Mouse (Mus musculus) c-Kit-positive CD71-negative TER-119-negative erythroid progenitor cells, embryonic 14.5 days (primary cell): ENCODE data around the gene Sept12.
A peak's percentile ranks its signal among the peaks of the same experiment; 100 is the strongest.

Source experiments
- DNase-seq: peaks from one replicate; pipeline ENCODE4 v3.0.0-alpha.2; 2013; ENCODE audit warnings: low read depth

Gene Sept12

GRCm38 (mm10) chr16:4974521-4974920, 23.1 kb downstream of the Sept12 start:
- DNase-seq = no peak

- DNase-seq = no peak
These were observed 26.0 kb downstream of the Sept12 start for GRCm38 (mm10) chr16:4971626-4972025.

GRCm38 (mm10) chr16:4969055-4969843, 28.4 kb downstream of the Sept12 start:
- no peak for DNase-seq

- no peak for DNase-seq
These were observed 29.2 kb downstream of the Sept12 start for GRCm38 (mm10) chr16:4968426-4968825.

- DNase-seq = no peak
These were observed 32.1 kb downstream of the Sept12 start for GRCm38 (mm10) chr16:4965392-4966129.

- no peak for DNase-seq
These were observed 32.8 kb downstream of the Sept12 start for GRCm38 (mm10) chr16:4964731-4965391.

- DNase-seq = peak; percentile 87
These were observed 33.6 kb downstream of the Sept12 start, which contains the start of gene Anks3 for GRCm38 (mm10) chr16:4963797-4964709. Gene Anks3, minus strand, starts transcription at chr16:4964205.

- DNase-seq = no peak
These were observed 34.3 kb downstream of the Sept12 start for GRCm38 (mm10) chr16:4963346-4963745.

GRCm38 (mm10) chr16:4960260-4960659, 37.4 kb downstream of the Sept12 start:
- no peak for DNase-seq

GRCm38 (mm10) chr16:4957446-4957845, 40.2 kb downstream of the Sept12 start:
- no peak for DNase-seq

GRCm38 (mm10) chr16:4956609-4957008, 41.0 kb downstream of the Sept12 start:
- no peak for DNase-seq

- no peak for DNase-seq
These were observed 50.3 kb downstream of the Sept12 start for GRCm38 (mm10) chr16:4947378-4947777.

GRCm38 (mm10) chr16:4946155-4946554, 51.5 kb downstream of the Sept12 start:
- DNase-seq = no peak

- no peak for DNase-seq
These were observed 52.2 kb downstream of the Sept12 start for GRCm38 (mm10) chr16:4945415-4945814.

GRCm38 (mm10) chr16:4943431-4943830, 54.2 kb downstream of the Sept12 start:
- DNase-seq = no peak

- DNase-seq = no peak
These were observed 54.8 kb downstream of the Sept12 start for GRCm38 (mm10) chr16:4942868-4943267.

- DNase-seq = no peak
These were observed 56.6 kb downstream of the Sept12 start for GRCm38 (mm10) chr16:4941016-4941415.

GRCm38 (mm10) chr16:4940311-4940850, 57.3 kb downstream of the Sept12 start:
- DNase-seq = no peak

GRCm38 (mm10) chr16:4939412-4939811, 58.2 kb downstream of the Sept12 start:
- DNase-seq = no peak

- peak; percentile 93 for DNase-seq
These were observed 58.7 kb downstream of the Sept12 start for GRCm38 (mm10) chr16:4938989-4939388.

GRCm38 (mm10) chr16:4938461-4938860, 59.2 kb downstream of the Sept12 start, which contains the start of gene Nudt16l1:
Gene Nudt16l1, plus strand, starts transcription at chr16:4938761.
- no peak for DNase-seq
